Comparison of ENCODE assay signal across 8 mouse cellular contexts in the genomic region with DNA sequence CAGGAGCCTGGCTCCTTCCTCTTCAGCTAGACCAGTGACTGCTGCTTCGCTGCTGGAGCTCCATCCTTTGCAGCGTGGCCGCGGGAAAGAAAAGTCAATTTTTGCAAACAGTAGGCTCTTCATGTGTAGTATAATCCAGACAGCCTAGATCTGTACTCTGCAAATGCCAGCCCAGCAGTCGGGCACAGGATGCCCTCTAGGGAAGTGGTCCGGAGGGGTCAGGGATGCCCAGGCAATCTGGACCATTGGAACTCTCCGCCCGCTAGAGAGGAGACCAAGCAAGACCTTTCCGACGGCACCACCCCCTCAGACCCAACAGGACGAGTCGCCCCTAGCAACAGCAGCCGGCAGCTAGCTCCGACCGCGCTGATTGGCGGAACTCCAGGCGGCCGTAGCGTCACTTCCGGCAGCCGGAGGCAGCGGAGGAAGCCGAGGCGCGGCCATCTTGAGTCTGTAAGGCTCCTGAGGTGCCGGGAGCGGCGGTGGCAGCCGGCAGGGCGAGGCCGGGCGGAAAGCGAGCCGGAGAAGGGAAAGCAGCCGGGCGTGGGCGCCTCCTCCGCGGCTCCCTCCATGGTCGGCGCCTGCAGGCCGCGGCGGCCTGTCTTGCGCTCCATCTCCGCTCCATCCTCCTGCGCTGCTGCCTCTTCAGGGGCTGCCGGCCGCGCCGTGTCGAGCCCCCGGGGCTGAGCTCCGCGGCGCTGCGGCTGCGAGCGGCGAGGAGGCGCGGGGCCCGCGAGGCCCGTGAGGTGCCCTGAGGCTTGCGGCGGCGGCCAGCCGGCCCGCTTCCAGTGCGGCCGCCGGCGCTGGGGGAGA. TPM values are rescaled to one million over a fixed set of nuclear protein-coding genes. Genes with fewer than 3 reads are reported as not detected.
DNase-seq lines count a peak whose midpoint lies in the region; ATAC-seq and TF ChIP-seq lines count a peak whose summit lies in the region.

A gene (plus strand): TSS at position 450 of the 813 bp plus-strand sequence.

- H3K27ac ChIP-seq in forebrain, embryonic 12.5 days, result peak within 1 kb of the TSS; percentile 93
- H3K27ac ChIP-seq in heart, postnatal 0 days (ENCODE audit: low read depth), result peak within 1 kb of the TSS; percentile 98
- peak within 1 kb of the TSS; percentile 96 for H3K27ac ChIP-seq in liver, embryonic 16.5 days (ENCODE audit: low read length)
- peak within 1 kb of the TSS; percentile 98 for H3K27ac ChIP-seq in neural tube, embryonic 13.5 days (replicated peaks)
- peak within 1 kb of the TSS; percentile 92 for H3K27ac ChIP-seq in testis, adult 2 months (ENCODE audit: control insufficient read depth, insufficient read depth, low read depth, low read length)

- TF ChIP-seq EP300 in heart, postnatal 0 days (IDR thresholded peaks at IDR 0.05; ENCODE audit: low read depth), result no peak

- H3K9me3 ChIP-seq in E14TG2a.4 (ENCODE audit: low read length), result no peaks in the 10 kb centered on the region
- no peaks in the 10 kb centered on the region for H3K9me3 ChIP-seq in forebrain, embryonic 12.5 days
- H3K9me3 ChIP-seq in heart, postnatal 0 days (replicated peaks; ENCODE audit: control insufficient read depth, low read length), result no peaks in the 10 kb centered on the region
- H3K9me3 ChIP-seq in liver, embryonic 16.5 days (replicated peaks; ENCODE audit: control insufficient read depth, low read length), result no peaks in the 10 kb centered on the region
- no peaks in the 10 kb centered on the region for H3K9me3 ChIP-seq in neural tube, embryonic 13.5 days

- under 1% methylated on average over 53 of the region's 75 CpGs for WGBS in forebrain, embryonic 12.5 days
- under 1% methylated on average over 73 of the region's 75 CpGs for WGBS in heart, postnatal 0 days
- under 1% methylated on average over 71 of the region's 75 CpGs for WGBS in liver, embryonic 16.5 days (ENCODE audit: insufficient replicate concordance)
- 1% methylated on average over 68 of the region's 75 CpGs for WGBS in neural tube, embryonic 13.5 days

- peak; percentile 92 for DNase-seq in c-Kit-positive CD71-positive TER-119-positive erythroid progenitor cells, embryonic 14.5 days (ENCODE audit: low spot score)
- DNase-seq in heart, postnatal 0 days (ENCODE audit: low spot score), result peak; percentile 95
- peak; percentile 98 to 99 for DNase-seq in kidney, postnatal 4 days

- no peak for TF ChIP-seq CTCF in E14TG2a.4 (conservative IDR thresholded peaks at IDR 0.05; ENCODE audit: low read length)
- no peak for TF ChIP-seq CTCF in heart, postnatal 0 days (IDR thresholded peaks at IDR 0.05; ENCODE audit: low read depth)
- TF ChIP-seq CTCF in testis, adult 2 months (IDR thresholded peaks at IDR 0.05; ENCODE audit: control insufficient read depth, insufficient read depth, insufficient replicate concordance, low read depth, low read length), result no peak

- peaks cover 23% of the 10 kb centered on the region for H3K27me3 ChIP-seq in E14TG2a.4 (ENCODE audit: insufficient read depth, low read length)
- H3K27me3 ChIP-seq in forebrain, embryonic 12.5 days, result no peaks in the 10 kb centered on the region; the same call in 1 of the 2 replicates
- H3K27me3 ChIP-seq in heart, postnatal 0 days (ENCODE audit: control insufficient read depth, insufficient read depth, low read length), result no peaks in the 10 kb centered on the region
- no peaks in the 10 kb centered on the region; the same call in 1 of the 2 replicates for H3K27me3 ChIP-seq in liver, embryonic 16.5 days (ENCODE audit: control insufficient read depth, insufficient read depth, low read depth, low read length)
- H3K27me3 ChIP-seq in neural tube, embryonic 13.5 days, result no peaks in the 10 kb centered on the region
- H3K27me3 ChIP-seq in testis, adult 2 months (ENCODE audit: control insufficient read depth, insufficient read depth, low read length), result no peaks in the 10 kb centered on the region

- H3K4me3 ChIP-seq in E14TG2a.4 (replicated peaks; ENCODE audit: low read length), result peak within 1 kb of the TSS; percentile 96
- H3K4me3 ChIP-seq in forebrain, embryonic 12.5 days (replicated peaks), result peak within 1 kb of the TSS; percentile 100
- H3K4me3 ChIP-seq in heart, postnatal 0 days (ENCODE audit: low read depth, low read length), result peak within 1 kb of the TSS; percentile 99
- H3K4me3 ChIP-seq in liver, embryonic 16.5 days (ENCODE audit: low read depth, low read length), result peak within 1 kb of the TSS; percentile 100
- peak within 1 kb of the TSS; percentile 98 for H3K4me3 ChIP-seq in neural tube, embryonic 13.5 days
- H3K4me3 ChIP-seq in testis, adult 2 months (ENCODE audit: control insufficient read depth, low read depth, low read length), result peak within 1 kb of the TSS; percentile 97

- peak within 1 kb of the TSS; percentile 96 for H3K4me2 ChIP-seq in forebrain, embryonic 12.5 days
- H3K4me2 ChIP-seq in heart, postnatal 0 days (ENCODE audit: low read depth, low read length), result peak within 1 kb of the TSS; percentile 73
- H3K4me2 ChIP-seq in liver, embryonic 16.5 days (ENCODE audit: low read depth, low read length), result peak within 1 kb of the TSS; percentile 99
- H3K4me2 ChIP-seq in neural tube, embryonic 13.5 days, result peak within 1 kb of the TSS; percentile 89

- H3K4me1 ChIP-seq in E14TG2a.4 (replicated peaks; ENCODE audit: low read depth, low read length), result peaks cover 37% of the 10 kb centered on the region
- peaks cover 26% of the 10 kb centered on the region for H3K4me1 ChIP-seq in forebrain, embryonic 12.5 days
- peaks cover 20% of the 10 kb centered on the region for H3K4me1 ChIP-seq in heart, postnatal 0 days (ENCODE audit: control insufficient read depth, insufficient read depth)
- H3K4me1 ChIP-seq in liver, embryonic 16.5 days (ENCODE audit: control insufficient read depth, low read depth, low read length), result peaks cover 20% of the 10 kb centered on the region
- H3K4me1 ChIP-seq in neural tube, embryonic 13.5 days (replicated peaks), result peaks cover 41% of the 10 kb centered on the region
- peaks cover 2% of the 10 kb centered on the region for H3K4me1 ChIP-seq in testis, adult 2 months (ENCODE audit: control insufficient read depth, insufficient read depth, low read length)

- no peaks in the 10 kb centered on the region for H3K36me3 ChIP-seq in E14TG2a.4 (ENCODE audit: insufficient read depth, low read length)
- no peaks in the 10 kb centered on the region for H3K36me3 ChIP-seq in forebrain, embryonic 12.5 days (replicated peaks)
- no peaks in the 10 kb centered on the region for H3K36me3 ChIP-seq in heart, postnatal 0 days (replicated peaks; ENCODE audit: control insufficient read depth, insufficient read depth, low read length)
- H3K36me3 ChIP-seq in liver, embryonic 16.5 days (ENCODE audit: control insufficient read depth, insufficient read depth), result no peaks in the 10 kb centered on the region
- H3K36me3 ChIP-seq in neural tube, embryonic 13.5 days, result no peaks in the 10 kb centered on the region
- H3K36me3 ChIP-seq in testis, adult 2 months (ENCODE audit: control insufficient read depth, insufficient read depth, low read length), result no peaks in the 10 kb centered on the region; the same call in 1 of the 2 replicates

- peak; percentile 98 for ATAC-seq in forebrain, embryonic 12.5 days (ENCODE audit: low FRiP score)
- ATAC-seq in heart, postnatal 0 days (ENCODE audit: insufficient read depth, low read depth), result peak; percentile 96
- ATAC-seq in liver, embryonic 16.5 days (ENCODE audit: low read depth), result peak; percentile 97
- peak; percentile 98 for ATAC-seq in neural tube, embryonic 13.5 days (ENCODE audit: low read depth)

- TF ChIP-seq POLR2A in testis, adult 2 months (IDR thresholded peaks at IDR 0.05; ENCODE audit: control insufficient read depth, low read depth, low read length), result peak; percentile 67

- peak within 1 kb of the TSS; percentile 100 for H3K9ac ChIP-seq in forebrain, embryonic 12.5 days
- H3K9ac ChIP-seq in heart, postnatal 0 days (replicated peaks; ENCODE audit: low read depth, low read length), result peak within 1 kb of the TSS; percentile 100
- peak within 1 kb of the TSS; percentile 100 for H3K9ac ChIP-seq in liver, embryonic 16.5 days (ENCODE audit: low read depth, low read length)
- peak within 1 kb of the TSS; percentile 100 for H3K9ac ChIP-seq in neural tube, embryonic 13.5 days

RNA-seq across cellular contexts. Expression of the gene that starts here (rescaled TPM):
- 73.1 and 82.3 TPM in 2 replicates for polyA plus RNA-seq in forebrain, embryonic 12.5 days (2016; fragmentation: Nextera tagmentation; extraction: Ambion mirVana)
- 66.3 and 80.1 TPM in 2 replicates for total RNA-seq in heart, postnatal 0 days (2014; rRNA removed; ENCODE audit: low replicate concordance)
- 16.5 and 20.0 TPM in 2 replicates for polyA plus RNA-seq in heart, postnatal 0 days (2015; fragmentation: Nextera tagmentation; extraction: Ambion mirVana)
- polyA plus RNA-seq in liver, embryonic 16.5 days (2015; fragmentation: Nextera tagmentation; extraction: Ambion mirVana), result 7.0 and 9.2 TPM in 2 replicates
- polyA plus RNA-seq in neural tube, embryonic 13.5 days (2015; fragmentation: Nextera tagmentation; extraction: Ambion mirVana), result 53.1 and 61.5 TPM in 2 replicates
- polyA plus RNA-seq in testis, adult 2 months (2012; rRNA removed), result 17.0 and 21.4 TPM in 2 replicates

Comparison
In these comparisons a context has a peak if more than half of its experiments do, and no peak if none do; other contexts are left out.
1. Peak in every context shown above with its lines: DNase-seq, ATAC-seq, H3K4me3 ChIP-seq and H3K27ac ChIP-seq.